Mouse (Mus musculus) brain, embryonic 14.5 days (tissue): ENCODE results near the gene Sh3bp5. TPM values are rescaled to one million over a fixed set of nuclear protein-coding genes. Genes with fewer than 3 reads are reported as not detected.
A peak's percentile ranks its signal among the peaks of the same experiment; 100 is the strongest.
"Not testable (repeated sequence)": the region's sequence is repeated elsewhere in the genome, so short reads cannot be mapped to it uniquely, and the experiment has no call there.

ENCODE experiments used
- DNase-seq: peaks from one replicate; pipeline ENCODE4 v3.0.0-alpha.2; 2011; ENCODE audit warnings: low read depth
- CTCF ChIP-seq: fragments of 200-500 bp; IDR thresholded peaks from 2 replicates; pipeline ENCODE4 v1.5.1; 2012; ENCODE audit warnings: inconsistent platforms, mild to moderate bottlenecking, moderate library complexity, borderline replicate concordance; ENCODE audit not compliant: insufficient read depth, insufficient read length; ENCODE audit errors: extremely low read depth
- POLR2A ChIP-seq: fragments of 200-500 bp; IDR thresholded peaks from 2 replicates; pipeline ENCODE4 v1.6.1; 2012; ENCODE audit warnings: mild to moderate bottlenecking, inconsistent platforms, borderline replicate concordance; ENCODE audit not compliant: poor library complexity, insufficient read depth, insufficient read length, severe bottlenecking; ENCODE audit errors: extremely low read depth
- polyA plus RNA-seq: library from polyadenylated mRNA; depleted of rRNA; stranded (reverse); fragments of >200 nt; gene quantifications from 2 replicates; pipeline ENCODE4 v1.2.3, GENCODE M21; 2012; rRNA removed

Gene Sh3bp5
- 110 and 167 TPM in 2 replicates for polyA plus RNA-seq

GRCm38 (mm10) chr14:31435930-31436693 lies at the start of gene Sh3bp5:
Gene Sh3bp5 (minus strand): TSS chr14:31436078.
- peak; percentile 93 for DNase-seq
- TF ChIP-seq POLR2A (peak; percentile 96), CTCF (peak; percentile 88)

- no peak for DNase-seq
- TF ChIP-seq POLR2A (no peak), CTCF (no peak)
Observed at GRCm38 (mm10) chr14:31482417-31482816, 46.5 kb upstream of the Sh3bp5 start.

GRCm38 (mm10) chr14:31473297-31473696 lies 37.4 kb upstream of the Sh3bp5 start:
- no peak for TF ChIP-seq CTCF
- no peak for TF ChIP-seq POLR2A
- DNase-seq, result no peak

GRCm38 (mm10) chr14:31472451-31473061 lies 36.7 kb upstream of the Sh3bp5 start:
- no peak for TF ChIP-seq POLR2A
- peak; percentile 51; the same call in 1 of the 2 replicates for TF ChIP-seq CTCF
- peak; percentile 84 for DNase-seq

- TF ChIP-seq CTCF (no peak), POLR2A (no peak)
- no peak for DNase-seq
Observed at GRCm38 (mm10) chr14:31469711-31470110, 33.8 kb upstream of the Sh3bp5 start.

GRCm38 (mm10) chr14:31464176-31464575 lies 28.3 kb upstream of the Sh3bp5 start:
- peak; percentile 22 for DNase-seq
- TF ChIP-seq POLR2A (no peak), CTCF (peak; percentile 23; the same call in 1 of the 2 replicates)

GRCm38 (mm10) chr14:31462886-31463285 lies 27.0 kb upstream of the Sh3bp5 start:
- DNase-seq, result no peak
- TF ChIP-seq CTCF (no peak), POLR2A (no peak)

GRCm38 (mm10) chr14:31462226-31462625 lies 26.3 kb upstream of the Sh3bp5 start:
- not testable (repeated sequence) for DNase-seq

- no peak for TF ChIP-seq POLR2A
- no peak for TF ChIP-seq CTCF
- no peak for DNase-seq
Observed at GRCm38 (mm10) chr14:31458006-31458405, 22.1 kb upstream of the Sh3bp5 start.

GRCm38 (mm10) chr14:31456064-31456721 lies 20.3 kb upstream of the Sh3bp5 start:
- TF ChIP-seq POLR2A (no peak), CTCF (no peak)
- DNase-seq, result peak; percentile 58

GRCm38 (mm10) chr14:31454849-31455566 lies 19.1 kb upstream of the Sh3bp5 start:
- no peak for DNase-seq
- peak; percentile 32; the same call in 1 of the 2 replicates for TF ChIP-seq CTCF
- TF ChIP-seq POLR2A, result no peak

- DNase-seq, result not testable (repeated sequence)
Observed at GRCm38 (mm10) chr14:31453946-31454345, 18.1 kb upstream of the Sh3bp5 start.
